Mouse (Mus musculus): ENCODE measurements around the gene Ccdc138. TPM values are rescaled to one million over a fixed set of nuclear protein-coding genes. Genes with fewer than 3 reads are reported as not detected.
A peak's percentile ranks its signal among the peaks of the same experiment; 100 is the strongest.
"Not testable (repeated sequence)": the region's sequence is repeated elsewhere in the genome, so short reads cannot be mapped to it uniquely, and the experiment has no call there.

The Ccdc138 gene
- polyA plus RNA-seq, 1 experiment from 2014 or later, result 8.3 TPM

GRCm38 (mm10) chr10:58530896-58531790 is 33.4 kb downstream of the Ccdc138 start:
- H3K9me3 ChIP-seq, result peaks cover 4% of the 10 kb centered on the region; the same call in 1 of the 2 replicates
- H3K27ac ChIP-seq (replicated peaks), result no peak overlapping the region
- WGBS, result 88% methylated on average over 10 of the region's 10 CpGs
- H3K9ac ChIP-seq, result no peak overlapping the region
- no peak overlapping the region for H3K4me3 ChIP-seq
- H3K36me3 ChIP-seq, result peaks cover 7% of the 10 kb centered on the region; the same call in 1 of the 2 replicates
- H3K4me1 ChIP-seq (replicated peaks), result no peaks in the 10 kb centered on the region
- ATAC-seq (ENCODE audit: low FRiP score, low read depth), result no peak
- H3K4me2 ChIP-seq, result no peak overlapping the region
- no peaks in the 10 kb centered on the region for H3K27me3 ChIP-seq

GRCm38 (mm10) chr10:58532177-58532576 is 34.4 kb downstream of the Ccdc138 start:
- Histone ChIP-seq H3K27me3 (no peaks in the 10 kb centered on the region), H3K4me2 (no peak overlapping the region), H3K4me1 (replicated peaks) (no peaks in the 10 kb centered on the region), H3K27ac (replicated peaks) (no peak overlapping the region), H3K9me3 (peaks cover 4% of the 10 kb centered on the region; the same call in 1 of the 2 replicates), H3K9ac (no peak overlapping the region), H3K36me3 (peaks cover 7% of the 10 kb centered on the region; the same call in 1 of the 2 replicates), H3K4me3 (no peak overlapping the region)
- ATAC-seq (ENCODE audit: low FRiP score, low read depth), result no peak
- 93% methylated on average over 2 of the region's 2 CpGs for WGBS

- not testable (repeated sequence) for H3K27ac ChIP-seq (replicated peaks); H3K4me1 ChIP-seq (replicated peaks); ATAC-seq (ENCODE audit: low FRiP score, low read depth); H3K9me3 ChIP-seq; H3K4me3 ChIP-seq; H3K9ac ChIP-seq; H3K4me2 ChIP-seq; H3K27me3 ChIP-seq
- WGBS, result 82% methylated on average over 5 of the region's 5 CpGs
- H3K36me3 ChIP-seq, result peaks cover 10% of the 10 kb centered on the region; the same call in 1 of the 2 replicates
Measured at GRCm38 (mm10) chr10:58536276-58536675, 38.5 kb downstream of the Ccdc138 start.

- Histone ChIP-seq H3K9ac (no peak overlapping the region), H3K27me3 (no peaks in the 10 kb centered on the region), H3K27ac (replicated peaks) (no peak overlapping the region), H3K9me3 (no peaks in the 10 kb centered on the region), H3K4me2 (no peak overlapping the region), H3K36me3 (0 out of 2 replicates have a peak, but pooled peaks cover 5% of the 10 kb centered on the region), H3K4me1 (replicated peaks) (no peaks in the 10 kb centered on the region), H3K4me3 (no peak overlapping the region)
- no peak for ATAC-seq (ENCODE audit: low FRiP score, low read depth)
- WGBS, result 45% methylated on average over 13 of the region's 13 CpGs
Measured at GRCm38 (mm10) chr10:58540613-58541012, 42.9 kb downstream of the Ccdc138 start.

DNA sequence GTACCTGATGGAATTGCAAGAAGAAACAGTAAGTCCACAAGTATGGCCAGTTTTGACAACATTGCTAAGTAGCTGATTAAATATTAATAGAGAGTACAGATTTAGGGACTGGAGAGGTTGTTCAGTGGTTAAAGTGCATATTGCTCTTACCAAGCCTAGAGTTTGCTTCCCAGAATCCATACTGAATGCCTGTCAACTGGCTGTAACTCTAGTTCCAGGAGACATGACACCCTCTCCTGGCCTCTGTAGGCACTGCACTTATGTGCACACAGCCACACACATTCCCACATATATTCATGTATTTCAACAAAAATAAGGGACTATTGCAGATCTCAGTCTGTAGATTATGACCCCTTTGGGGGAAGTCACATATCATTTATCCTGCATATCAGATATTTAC is 51.0 kb downstream of the Ccdc138 start:
- ATAC-seq (ENCODE audit: low FRiP score, low read depth), result no peak
- Histone ChIP-seq H3K36me3 (no peaks in the 10 kb centered on the region), H3K9ac (no peak overlapping the region), H3K27ac (replicated peaks) (no peak overlapping the region), H3K27me3 (no peaks in the 10 kb centered on the region), H3K4me3 (no peak overlapping the region), H3K4me1 (replicated peaks) (no peaks in the 10 kb centered on the region), H3K4me2 (no peak overlapping the region), H3K9me3 (no peaks in the 10 kb centered on the region)

- no peaks in the 10 kb centered on the region for H3K9me3 ChIP-seq
- H3K27ac ChIP-seq (replicated peaks), result no peak overlapping the region
- ATAC-seq (ENCODE audit: low FRiP score, low read depth), result no peak
- WGBS, result 92% methylated on average over 8 of the region's 8 CpGs
- no peak overlapping the region for H3K9ac ChIP-seq
- no peaks in the 10 kb centered on the region for H3K36me3 ChIP-seq
- H3K4me1 ChIP-seq (replicated peaks), result no peaks in the 10 kb centered on the region
- H3K4me2 ChIP-seq, result no peak overlapping the region
- no peaks in the 10 kb centered on the region for H3K27me3 ChIP-seq
- H3K4me3 ChIP-seq, result no peak overlapping the region
Measured at GRCm38 (mm10) chr10:58554693-58555387, 57.1 kb downstream of the Ccdc138 start.

GRCm38 (mm10) chr10:58559098-58559497 is 61.4 kb downstream of the Ccdc138 start:
- ATAC-seq (ENCODE audit: low FRiP score, low read depth), result no peak
- H3K4me2 ChIP-seq, result no peak overlapping the region
- H3K27ac ChIP-seq (replicated peaks), result no peak overlapping the region
- WGBS, result 33% methylated on average over 7 of the region's 7 CpGs
- no peaks in the 10 kb centered on the region for H3K36me3 ChIP-seq
- no peak overlapping the region for H3K9ac ChIP-seq
- no peak overlapping the region for H3K4me3 ChIP-seq
- H3K9me3 ChIP-seq, result no peaks in the 10 kb centered on the region
- no peaks in the 10 kb centered on the region for H3K27me3 ChIP-seq
- no peaks in the 10 kb centered on the region for H3K4me1 ChIP-seq (replicated peaks)

DNA sequence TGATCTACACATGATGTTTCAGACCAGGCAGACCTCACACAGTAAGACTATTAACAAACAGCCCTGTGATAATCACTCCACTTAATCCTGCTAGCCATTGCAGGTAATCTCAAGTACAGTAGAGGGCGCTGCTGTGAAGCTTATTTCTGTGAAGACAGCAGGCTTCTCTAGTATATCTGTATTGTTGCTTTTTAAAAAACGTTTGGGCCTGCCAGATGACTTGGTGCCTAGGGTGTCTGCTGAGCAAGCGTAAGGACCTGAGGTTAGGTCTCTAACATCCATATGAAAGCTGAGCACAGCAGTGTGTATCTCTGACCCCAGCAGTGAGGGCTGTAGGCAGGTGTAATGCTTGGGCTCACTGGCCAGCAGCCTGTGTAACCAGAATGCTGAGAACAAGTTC is 62.2 kb downstream of the Ccdc138 start:
- WGBS, result 22% methylated on average over 3 of the region's 3 CpGs
- H3K27me3 ChIP-seq, result no peaks in the 10 kb centered on the region
- no peak overlapping the region for H3K4me2 ChIP-seq
- no peak overlapping the region for H3K4me3 ChIP-seq
- no peaks in the 10 kb centered on the region for H3K36me3 ChIP-seq
- H3K9ac ChIP-seq, result no peak overlapping the region
- no peaks in the 10 kb centered on the region for H3K9me3 ChIP-seq
- no peak overlapping the region for H3K27ac ChIP-seq (replicated peaks)
- no peaks in the 10 kb centered on the region for H3K4me1 ChIP-seq (replicated peaks)
- ATAC-seq (ENCODE audit: low FRiP score, low read depth), result peak; percentile 69

DNA sequence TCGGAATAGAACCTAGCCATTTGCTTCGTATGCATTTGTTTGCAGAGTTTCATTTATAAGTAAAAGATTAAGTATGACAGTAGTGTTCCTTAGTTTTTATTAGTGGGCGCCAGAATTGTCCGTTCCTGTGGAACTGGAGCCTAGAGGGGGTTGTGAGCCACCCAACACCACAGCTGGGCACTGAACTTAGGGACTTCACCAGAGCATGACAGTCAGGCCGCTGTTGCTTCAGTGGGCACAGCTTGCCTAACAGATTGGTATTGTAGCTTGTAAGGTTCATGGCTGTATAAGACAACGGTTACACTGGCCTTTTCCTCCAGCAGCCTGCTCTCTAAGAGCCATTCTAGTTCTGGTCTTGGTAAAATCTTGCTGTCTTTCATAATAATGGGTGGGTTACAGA is 62.8 kb downstream of the Ccdc138 start:
- Histone ChIP-seq H3K36me3 (no peaks in the 10 kb centered on the region), H3K27me3 (no peaks in the 10 kb centered on the region), H3K9ac (no peak overlapping the region), H3K4me3 (no peak overlapping the region), H3K4me1 (replicated peaks) (no peaks in the 10 kb centered on the region), H3K9me3 (no peaks in the 10 kb centered on the region), H3K4me2 (no peak overlapping the region), H3K27ac (replicated peaks) (no peak overlapping the region)
- 89% methylated on average over 6 of the region's 6 CpGs for WGBS
- ATAC-seq (ENCODE audit: low FRiP score, low read depth), result no peak

GRCm38 (mm10) chr10:58585427-58586223 is 87.9 kb downstream of the Ccdc138 start:
- no peaks in the 10 kb centered on the region for H3K27me3 ChIP-seq
- H3K4me3 ChIP-seq, result no peak overlapping the region
- H3K4me2 ChIP-seq, result no peak overlapping the region
- H3K36me3 ChIP-seq, result no peaks in the 10 kb centered on the region
- no peak overlapping the region for H3K9ac ChIP-seq
- WGBS, result 88% methylated on average over 5 of the region's 5 CpGs
- no peak overlapping the region for H3K27ac ChIP-seq (replicated peaks)
- H3K9me3 ChIP-seq, result no peaks in the 10 kb centered on the region
- no peaks in the 10 kb centered on the region for H3K4me1 ChIP-seq (replicated peaks)
- ATAC-seq (ENCODE audit: low FRiP score, low read depth), result no peak

DNA sequence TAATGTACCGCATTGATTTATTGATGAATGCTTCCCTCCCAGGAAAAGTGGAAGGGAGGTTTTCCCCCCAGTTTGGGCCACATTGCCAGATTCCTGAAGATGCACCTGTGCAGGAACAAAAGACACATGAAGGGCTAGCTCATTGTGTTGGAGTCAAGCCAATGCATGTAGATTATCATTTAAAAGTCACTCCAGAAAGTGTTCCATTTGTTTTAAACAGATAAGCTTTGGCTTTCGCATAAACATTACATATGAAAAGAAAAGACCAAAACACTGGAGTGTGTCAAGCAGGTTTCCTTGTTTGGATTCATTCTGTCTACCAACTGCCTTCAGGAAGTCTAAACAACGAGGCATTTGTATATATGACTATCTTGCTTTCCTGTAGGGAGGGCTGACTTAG is 96.7 kb downstream of the Ccdc138 start:
- Histone ChIP-seq H3K4me2 (no peak overlapping the region), H3K9me3 (no peaks in the 10 kb centered on the region), H3K36me3 (no peaks in the 10 kb centered on the region), H3K27me3 (no peaks in the 10 kb centered on the region), H3K4me3 (no peak overlapping the region), H3K27ac (replicated peaks) (no peak overlapping the region), H3K4me1 (replicated peaks) (no peaks in the 10 kb centered on the region), H3K9ac (no peak overlapping the region)
- no peak for ATAC-seq (ENCODE audit: low FRiP score, low read depth)
- WGBS, result 81% methylated on average over 3 of the region's 3 CpGs

DNA sequence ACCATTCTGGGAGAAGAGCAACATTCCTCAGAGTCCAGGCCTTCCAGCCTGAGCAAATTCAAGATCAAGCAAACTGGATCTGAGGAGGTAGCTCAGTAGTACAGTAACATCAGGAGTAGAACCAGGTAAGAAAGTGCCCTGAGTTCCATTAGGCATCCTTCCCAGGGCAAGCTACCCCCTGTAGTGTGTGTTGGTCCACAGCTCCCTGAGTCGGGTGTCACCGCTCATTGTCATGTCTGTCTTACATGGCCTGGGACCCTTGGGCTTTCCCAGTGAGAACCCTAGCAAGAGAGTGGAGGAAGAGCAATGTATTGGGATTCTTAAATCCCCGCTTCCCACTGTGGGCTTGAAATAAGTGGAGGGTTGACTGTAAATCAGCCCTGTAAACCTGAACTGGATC is 97.4 kb downstream of the Ccdc138 start:
- Histone ChIP-seq H3K27me3 (no peaks in the 10 kb centered on the region), H3K27ac (replicated peaks) (no peak overlapping the region), H3K9me3 (no peaks in the 10 kb centered on the region), H3K4me2 (no peak overlapping the region), H3K4me1 (replicated peaks) (no peaks in the 10 kb centered on the region), H3K9ac (no peak overlapping the region), H3K36me3 (no peaks in the 10 kb centered on the region), H3K4me3 (no peak overlapping the region)
- no peak for ATAC-seq (ENCODE audit: low FRiP score, low read depth)
- 91% methylated on average over 3 of the region's 3 CpGs for WGBS
